In genomic region chr16:17911052-17911595, GRCm38 (mm10) we compare ENCODE assay signal across 8 mouse cellular contexts. TPM values are rescaled to one million over a fixed set of nuclear protein-coding genes. Genes with fewer than 3 reads are reported as not detected.
DNase-seq lines count a peak whose midpoint lies in the region; ATAC-seq and TF ChIP-seq lines count a peak whose summit lies in the region.

Gene Ess2, minus strand, starts transcription at chr16:17911348.

- peak; percentile 95 for ATAC-seq in common myeloid progenitor, adult 5-6 weeks (replicated peaks; ENCODE audit: low read depth, poor library complexity, severe bottlenecking)
- peak; percentile 95 for ATAC-seq in hindbrain, postnatal 0 days
- ATAC-seq in megakaryocyte, adult 5-6 weeks (ENCODE audit: poor library complexity, severe bottlenecking): peak; percentile 98

- intact Hi-C loops in gastrocnemius, adult 2 months (cut with DNase I): loop anchor here (1.0 to 10.0 kb wide), 3 partner anchors 75 to 324 kb away; partner anchors contain the start of gene Zdhhc8
- intact Hi-C loops in left cerebral cortex, adult 2 months (cut with DNase I): loop anchor here (1.0 to 2.0 kb wide), 2 partner anchors 75 to 138 kb away; no protein-coding TSS in a partner anchor

- peaks cover 30% of the 10 kb centered on the region for H3K27me3 ChIP-seq in hindbrain, postnatal 0 days (ENCODE audit: insufficient read depth, low read length)

- H3K36me3 ChIP-seq in hindbrain, postnatal 0 days (ENCODE audit: insufficient read depth, low read length): peaks cover 32% of the 10 kb centered on the region

- H3K4me1 ChIP-seq in hindbrain, postnatal 0 days (ENCODE audit: insufficient read depth, low read length): peaks cover 16% of the 10 kb centered on the region

- H3K4me3 ChIP-seq in gastrocnemius, adult 2 months: peak within 1 kb of the TSS; percentile 87
- peak within 1 kb of the TSS; percentile 59 for H3K4me3 ChIP-seq in hindbrain, postnatal 0 days (ENCODE audit: low read length)
- H3K4me3 ChIP-seq in left cerebral cortex, adult 2 months: peak within 1 kb of the TSS; percentile 84

- peak; percentile 97 for TF ChIP-seq CTCF in gastrocnemius, adult 2 months (IDR thresholded peaks at IDR 0.05)
- TF ChIP-seq CTCF in hindbrain, postnatal 0 days (IDR thresholded peaks at IDR 0.05; ENCODE audit: low read depth): peak; percentile 81
- peak; percentile 98 for TF ChIP-seq CTCF in left cerebral cortex, adult 2 months (IDR thresholded peaks at IDR 0.05)

- under 1% methylated on average over 35 of the region's 35 CpGs for WGBS in hindbrain, postnatal 0 days

- peak within 1 kb of the TSS; percentile 56 for H3K9ac ChIP-seq in hindbrain, postnatal 0 days (replicated peaks; ENCODE audit: low read length)

- H3K9me3 ChIP-seq in hindbrain, postnatal 0 days (ENCODE audit: low read length): no peaks in the 10 kb centered on the region

- DNase-seq in ZHBTc4 (ENCODE audit: low read depth, low spot score): peak; percentile 97
- DNase-seq in gastrocnemius, adult 2 months: peak; percentile 91
- DNase-seq in hindbrain, postnatal 0 days (ENCODE audit: low spot score): peak; percentile 99
- peak; percentile 92 for DNase-seq in left cerebral cortex, adult 2 months (ENCODE audit: extremely low spot score in 1 of 2, low spot score in 2 of 2)
- peak; percentile 94 to 96 for DNase-seq in right cerebral cortex, adult 2 months (ENCODE audit: low spot score in 2 of 2)
- DNase-seq in urinary bladder, postnatal 14 days (ENCODE audit: low spot score): peak; percentile 88

- peak within 1 kb of the TSS; percentile 92 for H3K27ac ChIP-seq in gastrocnemius, adult 2 months
- peak within 1 kb of the TSS; percentile 42 for H3K27ac ChIP-seq in hindbrain, postnatal 0 days
- peak within 1 kb of the TSS; percentile 90 for H3K27ac ChIP-seq in left cerebral cortex, adult 2 months

- peak within 1 kb of the TSS; percentile 93 for H3K4me2 ChIP-seq in hindbrain, postnatal 0 days (ENCODE audit: low read depth, low read length)

RNA-seq across cellular contexts. Expression of gene Ess2, which starts in this region (rescaled TPM):
- total RNA-seq in common myeloid progenitor, adult 5-6 weeks (2017): 14.4 and 37.0 TPM in 2 replicates
- 1 to 10 TPM; 6.1 to 6.4 TPM for total RNA-seq in gastrocnemius, adult 2 months (2021)
- total RNA-seq in hindbrain, postnatal 0 days (2014; rRNA removed): 37.7 and 46.3 TPM in 2 replicates
- polyA plus RNA-seq in hindbrain, postnatal 0 days (2015; fragmentation: Nextera tagmentation; extraction: Ambion mirVana): 38.8 and 40.8 TPM in 2 replicates
- total RNA-seq in left cerebral cortex, adult 2 months (2021): 10 to 100 TPM; 27.8 to 31.8 TPM
- 8.9 and 10.3 TPM in 2 replicates for total RNA-seq in megakaryocyte, adult 5-6 weeks (2015)
- 14.5 and 17.7 TPM in 2 replicates for total RNA-seq in megakaryocyte, adult 5-6 weeks (2017)

Comparison
In these comparisons a context has a peak if more than half of its experiments do, and no peak if none do; other contexts are left out.
1. Peak in every context shown above with its lines: DNase-seq, ATAC-seq, H3K4me3 ChIP-seq and H3K27ac ChIP-seq.
2. H3K27ac ChIP-seq: peak in every context shown above with its lines; median percentile 92 in gastrocnemius, adult 2 months; 90 in left cerebral cortex, adult 2 months; 42 in hindbrain, postnatal 0 days.